Mouse (Mus musculus) limb, embryonic 14.5 days (tissue): ENCODE measurements around the gene Elavl1. TPM values are rescaled to one million over a fixed set of nuclear protein-coding genes. Genes with fewer than 3 reads are reported as not detected.

Experiments used
- ATAC-seq: fragments of 200-750 bp; cut with Nextera tagmentation; 2 replicates; pipeline ENCODE4 v1.8.0; 2017; ENCODE audit warnings: low read depth, moderate number of reproducible peaks, moderate TSS enrichment; ENCODE audit not compliant: low FRiP score
- DNase-seq: peaks from one replicate; pipeline ENCODE4 v3.0.0-alpha.2; 2015; ENCODE audit warnings: low spot score
- H3K27ac ChIP-seq: fragments of 300-500 bp; sonication (generic); replicated peaks from 2 replicates; pipeline ENCODE4 v1.5.1; 2014; ENCODE audit warnings: low read depth, mild to moderate bottlenecking, low read length, moderate library complexity, mixed read lengths
- H3K27me3 ChIP-seq: fragments of 300-500 bp; sonication (generic); 2 replicates; pipeline ENCODE4 v1.6.1; 2014; ENCODE audit warnings: low read length, mixed read lengths; ENCODE audit not compliant: control insufficient read depth, insufficient read depth
- H3K36me3 ChIP-seq: fragments of 300-500 bp; sonication (generic); 2 replicates; pipeline ENCODE4 v1.6.1; 2014; ENCODE audit warnings: mild to moderate bottlenecking, low read length, moderate library complexity, mixed read lengths; ENCODE audit not compliant: control insufficient read depth, insufficient read depth
- H3K4me1 ChIP-seq: fragments of 300-500 bp; sonication (generic); 2 replicates; pipeline ENCODE4 v1.6.1; 2014; ENCODE audit warnings: antibody characterized with exemption, low read length, mixed read lengths; ENCODE audit not compliant: control insufficient read depth, insufficient read depth
- H3K4me2 ChIP-seq: fragments of 300-500 bp; sonication (generic); replicated peaks from 2 replicates; pipeline ENCODE4 v1.6.1; 2014; ENCODE audit warnings: low read depth, mild to moderate bottlenecking, low read length, moderate library complexity; ENCODE audit not compliant: severe bottlenecking
- H3K4me3 ChIP-seq: fragments of 300-500 bp; sonication (generic); replicated peaks from 2 replicates; pipeline ENCODE4 v1.5.1; 2014; ENCODE audit warnings: low read length
- H3K9ac ChIP-seq: fragments of 300-500 bp; sonication (generic); 2 replicates; pipeline ENCODE4 v1.6.1; 2014; ENCODE audit warnings: mild to moderate bottlenecking, low read depth, low read length, moderate library complexity; ENCODE audit not compliant: severe bottlenecking
- H3K9me3 ChIP-seq: fragments of 300-500 bp; sonication (generic); 2 replicates; pipeline ENCODE4 v1.6.1; 2016; ENCODE audit warnings: low read length; ENCODE audit not compliant: control insufficient read depth
- POLR2A ChIP-seq: fragments of 200-500 bp; IDR thresholded peaks from 2 replicates; pipeline ENCODE4 v1.8.0; 2012; ENCODE audit warnings: inconsistent platforms, mild to moderate bottlenecking, moderate library complexity, borderline replicate concordance; ENCODE audit not compliant: insufficient read depth, insufficient read length; ENCODE audit errors: extremely low read depth
- WGBS: fragments of 180-500 bp; shearing (Covaris S2); extraction: QIAGEN DNeasy Blood & Tissue Kit; methylation state at CpG from one replicate; pipeline ENCODE4 v1.1.7; 2014; 5-methylcytosine and 5-hydroxymethylcytosine counted together
- polyA plus RNA-seq, 2 experiments: library from polyadenylated mRNA; depleted of rRNA in 1 of 2; stranded (reverse) in 1 of 2; unstranded in 1 of 2; fragments of >200 nt; fragmentation: Nextera tagmentation in 1 of 2; extraction: Ambion mirVana in 1 of 2; gene quantifications; 2 replicates each; pipeline versions ENCODE4 v1.2.1 to v1.2.3; 2012 to 2014

Gene Elavl1
- polyA plus RNA-seq, 2 experiments, result 91.1 to 226 TPM

- Histone ChIP-seq H3K27me3 (no peaks in the 10 kb centered on the region), H3K4me1 (no peaks in the 10 kb centered on the region), H3K9ac (no peak overlapping the region), H3K36me3 (peaks cover 97% of the 10 kb centered on the region), H3K27ac (no peak overlapping the region), H3K4me3 (no peak overlapping the region), H3K4me2 (no peak overlapping the region), H3K9me3 (no peaks in the 10 kb centered on the region)
- ATAC-seq (no peak), DNase-seq (no peak)
- WGBS, result 89% methylated on average over 4 of the region's 4 CpGs
- no peak for TF ChIP-seq POLR2A
These were observed 27.4 kb downstream of the Elavl1 start for GRCm38 (mm10) chr8:4297822-4298221.

GRCm38 (mm10) chr8:4292738-4293137 lies 32.5 kb downstream of the Elavl1 start:
- H3K27ac ChIP-seq, result no peak overlapping the region
- 86% methylated on average over 5 of the region's 5 CpGs for WGBS
- no peak overlapping the region for H3K9ac ChIP-seq
- TF ChIP-seq POLR2A, result no peak
- peaks cover 96% of the 10 kb centered on the region for H3K36me3 ChIP-seq
- no peak for ATAC-seq
- H3K27me3 ChIP-seq, result no peaks in the 10 kb centered on the region
- no peak overlapping the region for H3K4me3 ChIP-seq
- H3K4me1 ChIP-seq, result no peaks in the 10 kb centered on the region
- DNase-seq, result no peak
- no peak overlapping the region for H3K4me2 ChIP-seq
- H3K9me3 ChIP-seq, result no peaks in the 10 kb centered on the region

- Histone ChIP-seq H3K36me3 (peaks cover 26% of the 10 kb centered on the region), H3K27me3 (no peaks in the 10 kb centered on the region), H3K9ac (peak overlapping the region; percentile 77), H3K4me2 (peak overlapping the region; percentile 58), H3K4me1 (peaks cover 4% of the 10 kb centered on the region), H3K4me3 (peak overlapping the region; percentile 83), H3K9me3 (no peaks in the 10 kb centered on the region), H3K27ac (peak overlapping the region; percentile 41; the same call in 1 of the 2 replicates)
- ATAC-seq (peak; percentile 31), DNase-seq (no peak)
- TF ChIP-seq POLR2A, result no peak
- 21% methylated on average over 9 of the region's 9 CpGs for WGBS
These were observed 49.1 kb downstream of the Elavl1 start for GRCm38 (mm10) chr8:4276111-4276465.

GRCm38 (mm10) chr8:4275275-4276110 lies 49.7 kb downstream of the Elavl1 start, which contains the start of gene Timm44:
Gene Timm44, minus strand, starts transcription at chr8:4275913.
- ATAC-seq (peak; percentile 98), DNase-seq (peak; percentile 95)
- H3K9me3 ChIP-seq, result no peaks in the 10 kb centered on the region
- H3K4me3 ChIP-seq, result peak within 1 kb of the TSS; percentile 83
- peak within 1 kb of the TSS; percentile 77 for H3K9ac ChIP-seq
- H3K36me3 ChIP-seq, result peaks cover 30% of the 10 kb centered on the region
- peak within 1 kb of the TSS; percentile 41; the same call in 1 of the 2 replicates for H3K27ac ChIP-seq
- peak within 1 kb of the TSS; percentile 58 for H3K4me2 ChIP-seq
- TF ChIP-seq POLR2A, result peak; percentile 19; the same call in 1 of the 2 replicates
- under 1% methylated on average over 39 of the region's 39 CpGs for WGBS
- peaks cover 4% of the 10 kb centered on the region for H3K4me1 ChIP-seq
- H3K27me3 ChIP-seq, result no peaks in the 10 kb centered on the region

- DNase-seq (no peak), ATAC-seq (no peak)
- Histone ChIP-seq H3K4me2 (no peak overlapping the region), H3K4me1 (no peaks in the 10 kb centered on the region), H3K4me3 (no peak overlapping the region), H3K9ac (no peak overlapping the region), H3K27ac (no peak overlapping the region), H3K36me3 (peaks cover 87% of the 10 kb centered on the region), H3K27me3 (no peaks in the 10 kb centered on the region), H3K9me3 (no peaks in the 10 kb centered on the region)
- 81% methylated on average over 6 of the region's 6 CpGs for WGBS
- TF ChIP-seq POLR2A, result no peak
These were observed 55.6 kb downstream of the Elavl1 start for GRCm38 (mm10) chr8:4269609-4270008.

GRCm38 (mm10) chr8:4267627-4268026 lies 57.6 kb downstream of the Elavl1 start:
- WGBS, result 80% methylated on average over 15 of the region's 15 CpGs
- Histone ChIP-seq H3K9me3 (no peaks in the 10 kb centered on the region), H3K27me3 (no peaks in the 10 kb centered on the region), H3K36me3 (peaks cover 91% of the 10 kb centered on the region), H3K27ac (no peak overlapping the region), H3K9ac (no peak overlapping the region), H3K4me2 (no peak overlapping the region), H3K4me3 (no peak overlapping the region), H3K4me1 (no peaks in the 10 kb centered on the region)
- DNase-seq (no peak), ATAC-seq (no peak)
- TF ChIP-seq POLR2A, result no peak
